Mouse (Mus musculus) urinary bladder, postnatal 4 days (tissue): Measurements from ENCODE around the gene Pik3r4.
"Not testable (repeated sequence)": the region's sequence is repeated elsewhere in the genome, so short reads cannot be mapped to it uniquely, and the experiment has no call there.

Experiments used
- DNase-seq, 2 experiments: peaks; one replicate each; pipeline ENCODE4 v3.0.0; 2021 to 2022; ENCODE audit warnings: low spot score in 2 of 2

The Pik3r4 gene

DNA sequence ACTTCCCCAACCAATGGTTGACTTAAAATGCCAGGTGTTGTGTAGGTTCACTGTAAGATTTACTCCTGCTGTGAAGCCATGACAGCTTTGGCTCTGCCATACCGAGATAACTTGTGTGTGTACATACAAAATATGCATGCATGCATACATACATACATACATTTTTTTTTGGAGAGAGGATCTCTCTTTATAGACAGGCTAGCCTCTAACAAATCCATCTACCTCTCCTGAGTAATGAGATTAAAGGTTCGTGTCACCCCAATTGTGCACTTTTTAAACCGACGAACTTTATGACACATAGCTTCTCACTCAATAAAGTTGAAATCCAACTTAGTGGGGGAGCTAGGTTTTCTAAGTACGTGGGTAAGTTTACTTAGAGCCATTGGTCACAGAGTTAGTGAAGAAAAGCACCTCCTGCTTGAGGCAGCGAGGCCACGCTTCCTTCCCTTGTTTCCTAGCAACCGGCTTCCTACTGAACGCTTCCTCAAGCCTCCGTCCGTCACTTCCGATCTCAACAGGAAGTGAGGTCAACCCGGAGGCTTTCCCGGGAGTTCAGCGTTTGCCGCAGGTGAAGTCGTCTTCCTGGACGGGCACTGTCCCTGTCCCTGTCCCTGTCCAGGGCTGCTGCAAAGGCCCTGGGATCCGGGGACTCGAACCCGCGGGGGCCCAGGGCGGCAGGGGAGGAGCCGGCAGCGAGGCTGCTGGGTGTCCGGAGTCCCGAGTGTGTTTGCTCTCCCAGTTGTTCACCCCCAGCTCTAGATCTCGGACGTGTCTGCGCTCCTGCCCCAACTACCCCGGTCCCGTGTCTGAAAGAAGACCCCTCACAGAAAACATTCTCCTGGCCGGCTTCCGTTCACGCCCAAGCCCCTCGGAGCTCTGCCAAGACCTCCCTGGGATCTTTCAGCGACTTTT is at the start of gene Pik3r4:
Gene Pik3r4 (plus strand): TSS at position 519 of the 912 bp plus-strand sequence.
- DNase-seq = peak; percentile 68 to 70

GRCm38 (mm10) chr9:105598906-105599305 is 43.9 kb upstream of the Pik3r4 start:
- no peak for DNase-seq

GRCm38 (mm10) chr9:105611980-105612771 is 30.6 kb upstream of the Pik3r4 start:
- DNase-seq = no peak

GRCm38 (mm10) chr9:105612919-105613318 is 29.9 kb upstream of the Pik3r4 start:
- peak; percentile 20 to 71 for DNase-seq

DNA sequence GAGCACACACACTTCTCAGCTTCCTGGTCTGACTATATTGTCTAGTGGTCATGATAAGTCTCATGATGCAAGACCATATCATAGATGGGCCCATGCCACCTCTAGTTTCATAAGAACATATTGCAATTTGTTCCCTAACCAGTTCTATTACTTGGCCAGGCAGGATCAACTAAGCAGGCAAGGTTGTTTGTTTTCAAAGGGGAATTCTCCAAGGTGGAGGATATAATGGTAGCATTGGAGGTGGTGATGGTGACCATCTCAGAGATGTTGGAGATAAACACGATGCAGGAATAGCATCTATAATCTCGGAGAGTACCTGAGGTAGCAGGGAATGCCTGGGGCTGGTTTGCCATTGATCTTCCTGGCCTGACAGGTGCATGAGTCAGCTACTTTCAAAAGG is 26.8 kb upstream of the Pik3r4 start:
- DNase-seq = no peak

DNA sequence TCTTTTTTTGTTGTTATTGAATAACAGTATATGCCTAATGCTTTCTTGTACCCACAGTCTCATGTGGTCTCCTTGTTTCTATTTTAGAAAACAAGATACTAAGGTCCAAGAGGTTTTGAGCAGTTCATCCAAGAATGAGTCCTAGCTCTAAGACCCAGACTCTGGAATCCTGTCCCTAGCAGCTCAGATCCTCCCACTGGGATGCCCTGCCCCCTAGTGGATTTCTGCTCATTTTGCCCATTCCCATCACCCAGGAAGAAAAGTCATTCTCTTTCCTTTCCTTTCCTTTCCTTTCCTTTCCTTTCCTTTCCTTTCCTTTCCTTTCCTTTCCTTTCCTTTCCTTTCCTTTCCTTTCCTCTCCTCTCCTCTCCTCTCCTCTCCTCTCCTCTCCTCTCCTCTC is 25.5 kb upstream of the Pik3r4 start:
- DNase-seq = not testable (repeated sequence)

- DNase-seq = no peak
Observed at GRCm38 (mm10) chr9:105633961-105634360, 8.8 kb upstream of the Pik3r4 start.

GRCm38 (mm10) chr9:105641377-105641776 is 1.4 kb upstream of the Pik3r4 start:
- not testable (repeated sequence) for DNase-seq

DNA sequence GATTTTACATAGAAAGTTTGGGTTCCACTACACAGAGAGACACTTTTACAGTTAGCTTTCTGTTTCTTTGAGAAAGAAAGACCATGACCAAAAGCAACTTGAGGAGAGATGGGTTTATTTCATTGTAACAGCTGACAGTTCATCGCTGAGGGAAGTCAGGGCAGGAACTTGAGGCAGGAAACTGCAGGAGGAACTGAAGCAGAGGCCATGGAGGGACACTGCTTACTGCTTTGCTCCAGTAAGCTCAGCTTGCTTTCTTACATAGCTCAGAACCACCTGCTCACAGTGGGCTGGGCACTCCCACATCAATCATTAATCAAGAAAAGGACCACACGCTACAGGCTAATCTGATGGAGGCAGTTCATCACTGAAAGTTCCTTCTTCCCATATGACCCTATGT is 13.4 kb downstream of the Pik3r4 start:
- no peak for DNase-seq

GRCm38 (mm10) chr9:105658216-105658615 is 15.4 kb downstream of the Pik3r4 start:
- no peak for DNase-seq

- no peak for DNase-seq
Observed at GRCm38 (mm10) chr9:105659877-105660276, 17.1 kb downstream of the Pik3r4 start.

DNA sequence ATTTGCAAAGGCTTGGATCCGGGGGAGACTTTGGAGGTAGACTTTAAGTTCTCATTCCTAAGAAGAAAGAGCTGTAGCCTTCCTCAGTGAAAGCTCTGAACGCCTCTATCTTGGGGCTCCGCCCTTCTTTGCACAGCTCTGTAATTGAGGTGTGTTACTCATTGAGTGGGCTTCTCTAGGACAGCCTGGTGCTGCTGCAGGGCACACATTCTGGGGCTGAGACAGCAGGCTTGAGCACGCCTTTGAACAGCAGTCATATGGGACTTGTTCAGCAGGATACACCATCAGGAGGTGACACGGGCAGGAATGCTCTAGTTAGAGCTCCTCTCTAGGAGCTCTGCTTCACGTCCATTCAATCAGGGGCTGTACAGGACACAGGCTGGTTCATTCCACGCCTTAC is 22.5 kb downstream of the Pik3r4 start:
- no peak for DNase-seq

- DNase-seq = no peak
Observed at GRCm38 (mm10) chr9:105670916-105671315, 28.1 kb downstream of the Pik3r4 start.

DNA sequence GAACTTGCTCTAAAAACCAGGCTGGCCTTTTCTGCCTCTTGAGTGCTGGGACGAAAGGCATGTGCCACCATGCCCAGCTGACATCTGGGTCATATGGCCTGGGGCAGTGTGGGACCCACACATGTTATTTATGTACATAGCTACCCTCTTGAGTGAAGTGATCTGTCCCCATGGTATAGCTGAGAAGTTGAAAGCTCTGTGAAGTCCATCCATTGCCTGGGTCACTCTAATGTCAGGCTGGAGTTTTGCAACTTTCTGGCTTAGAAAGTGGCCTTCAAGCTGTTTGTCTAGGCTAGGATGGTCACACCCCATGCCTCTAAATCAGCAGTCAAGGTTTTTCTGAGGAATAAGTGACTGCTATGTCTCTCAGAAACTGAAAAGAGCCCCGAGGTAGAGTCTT is 29.3 kb downstream of the Pik3r4 start:
- DNase-seq = no peak

GRCm38 (mm10) chr9:105675941-105676340 is 33.2 kb downstream of the Pik3r4 start:
- DNase-seq = no peak

DNA sequence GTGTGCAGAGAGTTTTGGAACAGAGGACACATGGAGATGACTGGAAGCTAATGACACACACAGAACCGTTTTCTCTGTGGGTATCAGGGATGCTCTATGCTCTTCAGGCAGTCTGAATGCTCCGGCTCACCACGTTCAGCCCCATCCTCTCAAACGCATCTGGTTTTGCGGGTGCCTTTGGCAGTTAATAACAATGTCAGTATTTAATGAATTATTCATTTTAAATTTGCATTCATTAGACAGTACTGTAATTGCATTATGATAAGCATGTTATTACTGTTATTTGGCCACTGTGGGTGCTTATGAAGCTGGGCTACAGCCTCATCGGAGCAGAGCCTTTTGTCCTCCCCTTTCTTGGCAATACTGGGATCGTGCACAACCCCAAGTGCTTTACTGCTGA is 38.6 kb downstream of the Pik3r4 start:
- DNase-seq = no peak

DNA sequence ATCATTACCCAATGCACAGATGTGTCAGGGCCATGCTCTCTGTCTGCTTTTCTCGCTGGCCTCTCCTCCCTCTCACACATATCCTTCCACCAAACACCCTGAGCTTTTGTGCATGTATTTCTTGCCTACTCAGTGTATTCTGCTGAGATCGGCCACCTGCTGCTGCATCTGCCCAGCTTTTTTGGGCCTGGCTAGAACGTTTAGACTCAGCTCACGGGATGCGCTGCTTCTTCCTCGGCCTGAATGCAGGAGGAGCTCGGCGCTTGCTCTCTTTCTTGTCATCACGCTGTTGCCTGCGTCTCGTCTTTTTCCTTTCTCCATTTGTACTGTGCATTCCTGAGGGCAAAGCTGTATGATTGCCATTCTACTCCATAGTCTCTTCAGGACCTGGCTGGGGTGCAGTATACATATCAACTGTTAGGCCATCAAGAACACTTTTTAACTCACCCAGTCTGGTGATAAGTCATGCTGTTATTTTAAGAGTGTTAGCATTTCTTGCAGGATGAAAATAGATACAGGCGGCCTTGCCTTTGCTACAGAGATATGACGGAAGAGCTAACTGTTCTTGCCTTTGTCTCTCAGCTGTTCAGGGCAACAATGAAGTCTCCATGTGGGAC is 41.9 kb downstream of the Pik3r4 start:
- DNase-seq = no peak

DNA sequence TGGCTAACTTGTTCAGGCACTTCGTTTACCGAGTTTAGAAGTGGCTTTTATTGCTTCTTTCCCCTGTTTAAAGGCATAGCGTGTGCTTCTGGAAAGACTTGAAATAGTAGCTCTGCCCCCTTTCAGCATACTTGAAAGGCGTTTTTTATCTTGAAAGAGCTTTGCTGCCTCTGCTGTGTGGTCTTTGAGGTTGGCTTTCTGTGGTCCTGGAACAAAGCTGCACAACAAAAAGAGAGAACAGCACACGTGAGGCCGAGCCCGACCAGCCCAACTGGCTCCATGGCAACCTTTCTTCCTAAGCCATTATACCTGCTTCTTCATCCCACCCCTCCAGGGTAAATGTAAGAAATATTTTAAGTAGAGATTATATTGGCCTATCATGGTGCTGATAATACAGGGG is 46.7 kb downstream of the Pik3r4 start:
- DNase-seq = no peak

DNA sequence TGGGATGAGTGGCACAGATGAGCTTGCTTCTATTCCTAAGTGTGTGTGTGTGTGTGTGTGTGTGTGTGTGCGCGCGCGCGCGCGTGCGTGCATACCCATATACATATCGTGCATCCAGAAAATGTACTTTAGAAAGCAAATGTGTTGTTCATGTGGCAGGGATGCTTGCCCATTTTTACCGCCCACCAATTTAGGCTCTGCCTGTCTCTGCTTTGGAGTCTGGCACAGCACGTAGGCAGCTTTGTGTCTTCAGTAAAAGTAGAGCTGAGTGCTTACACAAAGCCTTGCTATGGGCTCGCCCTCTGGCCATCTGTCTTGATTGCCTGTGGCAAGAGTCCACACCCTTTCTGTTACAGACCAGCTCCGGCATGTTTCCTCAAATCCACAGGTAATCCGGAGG is 49.7 kb downstream of the Pik3r4 start:
- no peak for DNase-seq

- no peak for DNase-seq
Observed at GRCm38 (mm10) chr9:105693056-105693455, 50.3 kb downstream of the Pik3r4 start.

- peak; percentile 75 to 89 for DNase-seq
Observed at GRCm38 (mm10) chr9:105693854-105694253, 51.1 kb downstream of the Pik3r4 start.

- no peak for DNase-seq
Observed at GRCm38 (mm10) chr9:105696818-105697564, 54.2 kb downstream of the Pik3r4 start.
